Mouse (Mus musculus) adrenal gland, adult 18-20 months (tissue): ENCODE data around the gene Timm13. TPM values are rescaled to one million over a fixed set of nuclear protein-coding genes. Genes with fewer than 3 reads are reported as not detected.

Experiments
- DNase-seq, 2 experiments: peaks; one replicate each; pipeline ENCODE4 v3.0.0; 2021 to 2022; ENCODE audit warnings: low spot score in 2 of 2
- total RNA-seq, 2 experiments: library from RNA; stranded (reverse); gene quantifications; 1 replicate in 1 of 2; 2 replicates in 1 of 2; pipeline ENCODE4 v1.2.3; 2021

Timm13 gene
- total RNA-seq, 2 experiments from 2014 or later = 208 to 219 TPM

GRCm38 (mm10) chr10:80871581-80871980 is 29.2 kb downstream of the Timm13 start, which contains the start of gene Tmprss9:
Tmprss9 (plus strand) TSS chr10:80871848.
- DNase-seq = no peak

DNA sequence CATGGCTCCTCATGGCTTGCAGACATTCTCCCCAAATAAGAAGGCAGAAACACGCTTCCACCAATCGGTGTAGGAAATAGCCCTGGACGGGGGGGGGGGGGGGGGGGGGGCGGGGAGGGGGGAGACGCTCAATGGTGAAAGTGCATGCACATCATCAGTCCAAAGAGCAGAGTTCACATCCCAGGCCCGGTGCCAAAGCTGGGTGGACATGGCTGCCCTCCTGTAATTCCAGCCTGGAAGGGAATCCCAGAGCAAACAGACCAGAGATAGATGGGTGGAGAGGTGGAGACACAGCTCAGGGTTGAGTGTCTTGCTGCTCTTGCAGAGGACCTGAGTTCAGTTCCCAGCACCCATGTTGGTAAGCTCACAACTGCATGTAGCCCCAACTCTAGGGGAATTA is 29.8 kb downstream of the Timm13 start:
- DNase-seq = no peak

- no peak for DNase-seq
Measured at GRCm38 (mm10) chr10:80864446-80864845, 36.3 kb downstream of the Timm13 start.

GRCm38 (mm10) chr10:80862305-80862704 is 38.5 kb downstream of the Timm13 start:
- DNase-seq = no peak

DNA sequence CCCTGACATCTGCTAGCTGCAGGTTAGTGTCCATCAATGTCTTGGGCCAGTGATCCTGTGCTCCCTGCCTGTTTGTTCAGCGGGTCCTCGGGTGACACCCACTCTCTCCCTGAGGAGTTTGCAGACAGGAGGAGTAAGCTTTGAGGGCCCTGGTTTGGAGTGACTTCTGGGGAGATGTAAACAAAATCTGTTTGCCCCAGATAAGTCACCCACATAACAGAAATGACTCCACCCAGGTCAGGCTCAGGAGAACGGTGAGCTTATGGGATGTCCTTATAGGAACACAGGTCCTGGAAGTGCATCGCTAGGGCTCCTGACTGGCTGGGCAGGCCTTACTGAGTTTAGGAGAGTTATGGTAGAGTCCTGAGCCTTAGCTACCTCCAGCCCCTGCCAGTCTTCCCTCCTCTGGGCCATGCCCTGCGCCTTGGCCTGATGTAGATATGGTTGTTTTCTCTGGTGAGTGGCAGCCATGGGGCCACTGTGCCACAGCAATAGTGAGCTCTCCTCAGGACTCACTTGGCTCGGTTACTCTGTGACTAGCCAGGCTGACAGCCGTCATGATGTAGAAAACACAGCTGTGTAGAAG is 42.3 kb downstream of the Timm13 start:
- DNase-seq = no peak

- DNase-seq = no peak
Measured at GRCm38 (mm10) chr10:80857848-80858247, 42.9 kb downstream of the Timm13 start.

DNA sequence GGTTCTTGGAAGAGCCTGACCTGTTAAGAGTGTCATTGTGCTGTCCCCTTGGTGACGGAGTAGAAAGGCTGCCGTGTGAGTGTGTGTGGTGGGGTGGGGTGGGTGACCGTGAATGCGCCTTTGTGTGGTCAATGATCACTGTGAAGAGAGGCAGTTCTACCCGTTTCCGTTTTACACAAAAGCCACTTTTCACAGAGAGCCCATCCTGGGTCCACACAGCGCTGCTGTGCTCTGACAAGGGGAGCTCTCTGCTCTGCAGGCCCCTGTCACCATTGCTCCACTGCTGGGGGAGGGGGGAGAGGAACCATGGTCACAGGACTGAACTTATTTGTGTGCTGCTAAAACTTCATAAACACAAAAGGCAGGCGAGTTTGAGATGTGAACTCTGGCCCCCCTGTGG is 43.4 kb downstream of the Timm13 start:
- DNase-seq = no peak

DNA sequence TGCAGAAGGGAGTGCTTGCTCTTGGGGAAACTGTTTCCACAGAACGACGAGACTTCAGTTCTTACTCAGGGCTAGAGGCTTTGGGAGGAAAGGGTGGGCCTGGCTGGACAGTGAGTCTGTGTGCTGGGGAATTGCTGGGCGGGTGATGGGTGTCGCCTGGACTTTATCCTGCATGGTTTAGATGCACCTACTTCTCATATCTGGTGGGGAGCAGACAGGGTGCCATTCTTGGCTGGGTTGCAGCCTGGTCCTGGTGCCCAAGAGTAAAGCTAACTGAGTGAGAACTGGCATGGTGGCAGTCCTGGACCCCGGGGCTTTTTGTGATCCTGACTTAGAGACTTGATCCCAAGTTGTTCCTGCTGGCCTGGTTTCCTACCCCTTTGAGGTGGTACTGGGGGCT is 43.9 kb downstream of the Timm13 start:
- DNase-seq = no peak

DNA sequence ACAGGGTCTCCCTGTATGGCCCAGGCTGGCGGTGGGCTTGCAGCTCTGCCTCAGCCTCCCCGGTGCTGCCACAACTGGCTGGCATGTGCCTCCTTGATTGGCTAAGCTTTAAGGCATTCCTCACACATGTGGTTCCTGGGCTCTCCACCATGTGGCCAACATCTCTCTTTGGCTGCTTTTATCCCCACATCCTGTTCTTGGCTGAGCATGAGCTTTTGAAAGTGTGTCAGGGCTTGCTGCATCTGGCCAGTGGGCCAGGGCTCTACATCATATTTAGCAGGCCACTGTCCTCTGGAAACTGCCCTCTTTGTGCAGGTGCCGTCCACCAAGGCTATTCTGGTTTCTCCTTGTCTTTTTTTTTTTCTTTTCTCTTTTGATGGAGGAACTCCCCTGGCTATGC is 44.5 kb downstream of the Timm13 start:
- DNase-seq = no peak

- no peak for DNase-seq
Measured at GRCm38 (mm10) chr10:80855749-80856073, 45.1 kb downstream of the Timm13 start.

DNA sequence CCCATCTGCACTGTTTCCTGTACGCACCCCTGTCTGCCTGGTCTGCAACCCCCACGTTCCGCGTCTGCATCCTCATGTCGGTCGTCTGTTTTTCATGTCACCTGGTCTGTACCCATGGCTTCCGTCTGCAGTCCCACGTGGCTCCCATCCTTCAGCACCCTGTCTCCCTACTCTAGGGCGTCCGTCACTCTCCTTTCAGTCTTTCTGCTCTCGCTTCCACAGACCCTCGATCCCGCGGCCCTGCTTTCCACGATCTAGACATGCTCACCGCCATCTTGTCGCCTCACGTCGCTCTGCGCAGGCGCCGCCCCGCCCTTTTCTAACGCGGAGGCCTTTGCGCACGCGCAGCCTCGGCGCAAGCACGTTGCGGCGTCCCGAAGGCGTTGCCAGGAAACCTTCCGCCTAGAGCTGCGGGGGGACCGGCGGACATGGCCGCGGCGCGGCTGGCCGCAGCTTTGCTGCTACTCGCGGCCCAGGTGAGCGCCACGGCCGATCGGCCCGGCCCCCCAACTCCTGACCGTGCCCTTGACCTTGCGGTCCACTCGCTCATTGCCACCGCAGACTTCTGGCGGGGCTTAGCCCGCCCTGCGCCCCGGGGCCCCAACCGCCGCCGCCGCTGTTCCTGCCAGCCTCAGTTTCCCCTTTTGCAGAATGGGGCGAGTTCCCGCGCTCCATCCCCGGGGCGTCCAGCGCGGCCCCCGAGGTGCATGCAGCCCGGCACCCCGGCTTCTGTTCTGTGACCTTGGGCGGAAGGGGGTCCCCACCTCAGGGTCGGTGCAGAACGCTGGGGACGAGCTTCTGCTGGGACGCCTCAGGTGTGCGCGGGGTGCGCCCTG is 45.6 kb downstream of the Timm13 start, which contains the start of the genes Lsm7 and Sppl2b:
TSS of gene Lsm7 (minus strand) at position 297 of the 836 bp plus-strand sequence.
TSS of gene Sppl2b (plus strand) at position 363 of the 836 bp plus-strand sequence.
- peak; percentile 99 for DNase-seq

Other genes starting within 250 kb of the Timm13 start
- 10 to 100 TPM; 51.4 to 58.5 TPM for gene Btbd2, start 243.9 kb downstream of the Timm13 start, total RNA-seq
- gene Mknk2, start 222.9 kb downstream of the Timm13 start, total RNA-seq = 100 to 1,000 TPM; 162 to 331 TPM
- gene Mob3a, start 199.0 kb downstream of the Timm13 start, total RNA-seq = 10 to 100 TPM; 16.1 to 29.6 TPM
- gene Izumo4, start 198.8 kb downstream of the Timm13 start, total RNA-seq = 10 to 100 TPM; 11.0 to 18.0 TPM
- gene Ap3d1, start 158.7 kb downstream of the Timm13 start, total RNA-seq = 100 to 1,000 TPM in 1 of 2 experiments, 10 to 100 TPM in 1; 97.1 to 104 TPM
- 10 to 100 TPM; 61.0 to 66.4 TPM for gene Dot1l, start 145.8 kb downstream of the Timm13 start, total RNA-seq
- gene Sf3a2, start 102.8 kb downstream of the Timm13 start, total RNA-seq = 10 to 100 TPM; 47.8 to 50.5 TPM
- gene Plekhj1, start 102.3 kb downstream of the Timm13 start, total RNA-seq = 10 to 100 TPM; 69.0 to 87.2 TPM
- 1 to 10 TPM in 1 of 2 experiments, under 1 TPM in 1; 0.83 to 1.5 TPM for gene Amh, start 95.7 kb downstream of the Timm13 start, total RNA-seq
- 1 to 10 TPM; 4.0 to 7.3 TPM for gene Jsrp1, start 87.5 kb downstream of the Timm13 start, total RNA-seq
- 100 to 1,000 TPM; 903 to 981 TPM for gene Oaz1, start 74.3 kb downstream of the Timm13 start, total RNA-seq
- 1 to 10 TPM; 4.1 to 6.3 TPM for gene Lingo3, start 56.9 kb downstream of the Timm13 start, total RNA-seq
- gene Lsm7, start 45.8 kb downstream of the Timm13 start, total RNA-seq = 10 to 100 TPM; 22.9 to 34.3 TPM
- 10 to 100 TPM; 24.0 to 28.3 TPM for gene Sppl2b, start 45.7 kb downstream of the Timm13 start, total RNA-seq
- gene Tmprss9, start 29.1 kb downstream of the Timm13 start, total RNA-seq = under 1 TPM; 0.10 to 0.13 TPM
- gene Lmnb2, start 17.3 kb upstream of the Timm13 start, total RNA-seq = 10 to 100 TPM; 14.1 to 15.2 TPM
- gene Gadd45b, start 29.1 kb upstream of the Timm13 start, total RNA-seq = 10 to 100 TPM; 34.1 to 75.0 TPM
- 10 to 100 TPM in 1 of 2 experiments, 1 to 10 TPM in 1; 7.0 to 11.1 TPM for gene Gng7, start 114.0 kb upstream of the Timm13 start, total RNA-seq
- 1 to 10 TPM; 1.7 to 1.8 TPM for gene Diras1, start 124.7 kb upstream of the Timm13 start, total RNA-seq
- 10 to 100 TPM; 25.6 to 44.1 TPM for gene Slc39a3, start 136.5 kb upstream of the Timm13 start, total RNA-seq
- 100 to 1,000 TPM; 220 to 229 TPM for gene Sgta, start 159.2 kb upstream of the Timm13 start, total RNA-seq
- 10 to 100 TPM; 34.0 to 64.4 TPM for gene Thop1, start 169.1 kb upstream of the Timm13 start, total RNA-seq
- gene Creb3l3, start 197.9 kb upstream of the Timm13 start, total RNA-seq = 1 to 10 TPM in 1 of 2 experiments, under 1 TPM in 1; 0.93 to 1.3 TPM
- 100 to 1,000 TPM; 165 to 179 TPM for gene Map2k2, start 204.9 kb upstream of the Timm13 start, total RNA-seq
- gene Zbtb7a, start 234.3 kb upstream of the Timm13 start, total RNA-seq = 10 to 100 TPM; 65.3 to 84.8 TPM